Mouse (Mus musculus) kidney, embryonic 14.5 days (tissue): Measurements from ENCODE around the gene Slmap. TPM values are rescaled to one million over a fixed set of nuclear protein-coding genes. Genes with fewer than 3 reads are reported as not detected.
A peak's percentile ranks its signal among the peaks of the same experiment; 100 is the strongest.

Experiments used
- ATAC-seq: fragments of 200-750 bp; cut with Nextera tagmentation; 2 replicates; pipeline ENCODE4 v1.8.0; 2017; ENCODE audit warnings: moderate number of reproducible peaks, mild to moderate bottlenecking, moderate TSS enrichment, moderate library complexity; ENCODE audit not compliant: low FRiP score, low TSS enrichment
- H3K27ac ChIP-seq: fragments of 300-500 bp; sonication (generic); 2 replicates; pipeline ENCODE4 v1.5.1; 2014; ENCODE audit warnings: low read depth, mild to moderate bottlenecking, low read length, moderate library complexity, mixed read lengths
- H3K27me3 ChIP-seq: fragments of 300-500 bp; sonication (generic); 2 replicates; pipeline ENCODE4 v1.6.1; 2014; ENCODE audit warnings: mild to moderate bottlenecking, low read length; ENCODE audit not compliant: control insufficient read depth, insufficient read depth
- H3K36me3 ChIP-seq: fragments of 300-500 bp; sonication (generic); 2 replicates; pipeline ENCODE4 v1.6.1; 2014; ENCODE audit warnings: low read length, mixed read lengths; ENCODE audit not compliant: control insufficient read depth, insufficient read depth
- H3K4me1 ChIP-seq: fragments of 300-500 bp; sonication (generic); 2 replicates; pipeline ENCODE4 v1.6.1; 2014; ENCODE audit warnings: low read length, mixed read lengths; ENCODE audit not compliant: control insufficient read depth, insufficient read depth
- H3K4me2 ChIP-seq: fragments of 300-500 bp; sonication (generic); replicated peaks from 2 replicates; pipeline ENCODE4 v1.6.1; 2014; ENCODE audit warnings: low read depth, mild to moderate bottlenecking, low read length
- H3K4me3 ChIP-seq: fragments of 300-500 bp; sonication (generic); 2 replicates; pipeline ENCODE4 v1.5.1; 2014; ENCODE audit warnings: mild to moderate bottlenecking, low read length
- H3K9ac ChIP-seq: fragments of 300-500 bp; sonication (generic); 2 replicates; pipeline ENCODE4 v1.6.1; 2014; ENCODE audit warnings: low read depth, mild to moderate bottlenecking, low read length, moderate library complexity
- H3K9me3 ChIP-seq: fragments of 300-500 bp; sonication (generic); 2 replicates; pipeline ENCODE4 v1.6.1; 2016; ENCODE audit warnings: low read length; ENCODE audit not compliant: control insufficient read depth
- WGBS: fragments of 180-500 bp; shearing (Covaris S2); extraction: QIAGEN DNeasy Blood & Tissue Kit; methylation state at CpG from one replicate; pipeline ENCODE4 v1.1.7; 2014; 5-methylcytosine and 5-hydroxymethylcytosine counted together
- polyA plus RNA-seq: library from polyadenylated mRNA; unstranded; fragments of >200 nt; fragmentation: Nextera tagmentation; extraction: Ambion mirVana; gene quantifications from 2 replicates; pipeline ENCODE4 v1.2.1, GENCODE M21; 2014

Gene Slmap
- polyA plus RNA-seq, 1 experiment from 2014 or later: 26.8 TPM

DNA sequence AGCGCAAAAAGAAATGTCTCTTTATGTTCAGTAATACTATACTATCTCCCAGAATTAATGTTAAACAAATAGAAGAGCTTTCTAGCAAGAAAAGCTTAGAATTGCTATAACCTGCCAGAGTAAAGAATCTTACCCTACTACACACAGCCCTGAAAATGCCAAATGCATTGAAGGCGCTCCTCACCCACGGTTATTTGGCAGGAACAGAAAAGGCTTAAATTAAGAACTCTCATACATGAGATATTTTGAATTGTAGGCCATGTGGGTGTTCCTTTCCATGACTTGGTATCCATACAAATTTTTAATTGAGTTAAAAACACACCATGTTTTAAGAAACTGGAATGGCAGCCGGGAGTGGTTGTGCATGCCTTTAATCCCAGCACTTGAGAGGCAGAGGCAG, 4.5 kb upstream of the Slmap start:
- WGBS: 90% methylated on average over 4 of the region's 4 CpGs
- no peak for ATAC-seq
- H3K9me3 ChIP-seq: no peaks in the 10 kb centered on the region
- no peak overlapping the region for H3K9ac ChIP-seq
- no peak overlapping the region for H3K4me2 ChIP-seq
- no peaks in the 10 kb centered on the region for H3K36me3 ChIP-seq
- H3K27ac ChIP-seq: no peak overlapping the region
- no peak overlapping the region for H3K4me3 ChIP-seq
- no peaks in the 10 kb centered on the region for H3K27me3 ChIP-seq
- no peaks in the 10 kb centered on the region for H3K4me1 ChIP-seq

DNA sequence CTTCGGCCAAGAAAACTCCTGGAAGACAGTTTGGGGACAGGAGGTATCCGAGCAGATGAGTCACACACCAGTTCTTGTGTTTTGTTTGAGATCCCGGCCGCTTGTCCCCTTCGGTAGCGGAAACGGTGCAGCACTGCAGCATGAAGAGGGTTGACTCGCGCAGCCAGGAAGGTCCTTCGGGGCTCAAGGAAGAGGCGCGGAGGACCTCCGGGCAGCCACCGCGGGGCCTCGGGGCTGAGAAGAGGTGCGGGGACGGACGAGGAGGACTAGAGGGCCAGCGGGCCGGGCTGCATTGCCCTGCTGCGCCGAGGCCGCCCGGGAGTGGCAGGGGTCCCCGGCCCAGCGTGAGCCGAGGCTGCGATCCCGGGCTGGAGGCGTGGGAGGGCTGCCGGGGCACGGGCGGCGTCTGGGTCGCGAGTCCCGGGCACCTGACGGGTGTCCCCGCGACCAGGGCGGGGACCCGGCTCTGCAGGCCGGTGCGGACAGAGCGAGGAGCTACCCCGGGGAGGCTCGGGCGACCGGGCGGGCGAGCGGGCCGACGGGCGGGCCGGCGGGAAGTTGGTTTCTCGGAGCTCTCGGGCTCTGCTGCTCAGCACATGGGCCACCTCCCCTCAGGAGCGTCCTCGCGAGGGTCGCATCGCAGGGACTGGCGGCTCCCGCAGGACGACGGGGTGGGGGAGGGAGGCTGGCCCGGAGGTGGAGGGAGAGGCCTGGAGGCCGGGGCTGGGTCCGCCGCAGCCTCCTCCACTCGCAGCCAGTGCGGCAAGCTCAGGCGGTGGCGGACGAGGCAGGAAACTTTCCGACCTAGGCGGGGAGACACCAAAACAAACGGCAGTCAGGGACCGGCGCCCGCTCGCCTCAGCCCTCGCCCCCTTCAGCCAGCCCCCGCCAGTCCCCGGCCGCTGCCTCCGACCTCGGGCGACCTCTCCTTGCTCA, 642 bp downstream of the Slmap start:
- Histone ChIP-seq H3K4me3 (peak overlapping the region; percentile 97), H3K27me3 (no peaks in the 10 kb centered on the region)
- whole genome bisulfite sequencing: under 1% methylated on average over 75 of the region's 92 CpGs

DNA sequence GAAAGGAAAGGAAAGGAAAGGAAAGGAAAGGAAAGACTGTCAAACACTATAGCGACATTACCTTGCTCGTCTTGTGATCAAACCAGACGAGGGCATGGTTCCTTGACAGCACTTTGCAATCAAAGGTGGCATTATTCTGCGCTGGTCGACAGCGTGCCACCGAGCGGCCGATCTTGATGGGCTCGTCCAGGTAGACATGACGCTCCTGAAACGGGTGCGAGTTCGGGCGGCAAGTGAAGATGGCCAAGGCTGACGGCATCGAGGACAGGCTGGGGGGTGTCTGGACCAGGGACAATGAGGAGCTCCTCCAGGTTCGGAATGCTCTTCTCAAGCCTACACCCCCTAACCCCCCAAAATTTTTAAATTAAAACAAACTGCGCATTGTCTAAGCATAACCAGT, 1.5 kb downstream of the Slmap start:
- H3K27ac ChIP-seq: no peak overlapping the region
- no peaks in the 10 kb centered on the region for H3K27me3 ChIP-seq
- H3K36me3 ChIP-seq: no peaks in the 10 kb centered on the region; the same call in 1 of the 2 replicates
- peak overlapping the region; percentile 71 for H3K4me2 ChIP-seq
- 23% methylated on average over 19 of the region's 19 CpGs for WGBS
- H3K9me3 ChIP-seq: no peaks in the 10 kb centered on the region
- peak overlapping the region; percentile 96 for H3K9ac ChIP-seq
- ATAC-seq: no peak
- peak overlapping the region; percentile 97 for H3K4me3 ChIP-seq
- H3K4me1 ChIP-seq: peaks cover 14% of the 10 kb centered on the region

More for the DNA sequence above, 642 bp downstream of the Slmap start:
- Histone ChIP-seq H3K27ac (peak overlapping the region; percentile 84), H3K36me3 (no peaks in the 10 kb centered on the region; the same call in 1 of the 2 replicates), H3K9ac (peak overlapping the region; percentile 96), H3K9me3 (no peaks in the 10 kb centered on the region), H3K4me2 (peak overlapping the region; percentile 71), H3K4me1 (peaks cover 14% of the 10 kb centered on the region)
- ATAC-seq: peak; percentile 91

DNA sequence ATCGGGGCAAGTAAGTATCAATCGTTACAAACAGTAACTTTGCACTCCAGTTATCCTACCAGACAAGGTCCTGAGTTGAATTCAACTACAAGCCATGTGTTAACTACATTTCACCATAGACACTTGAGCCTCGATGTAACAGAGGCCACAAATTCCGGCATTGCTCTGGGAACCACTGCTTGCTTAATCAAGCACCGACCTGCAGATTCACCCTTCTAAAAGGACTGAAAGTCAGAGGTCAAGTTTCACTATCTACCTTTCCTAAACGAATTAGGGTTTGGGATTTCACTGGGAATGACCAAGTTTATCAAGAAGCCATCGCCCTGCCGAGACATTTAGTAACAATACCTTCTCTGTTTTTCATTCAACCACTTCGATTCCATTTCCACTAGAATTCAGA, 2.0 kb downstream of the Slmap start:
- peak overlapping the region; percentile 71 for H3K4me2 ChIP-seq
- H3K9ac ChIP-seq: peak overlapping the region; percentile 96; the same call in 1 of the 2 replicates
- no peaks in the 10 kb centered on the region for H3K9me3 ChIP-seq
- no peak for ATAC-seq
- H3K4me1 ChIP-seq: peaks cover 14% of the 10 kb centered on the region
- H3K27ac ChIP-seq: no peak overlapping the region
- no peaks in the 10 kb centered on the region for H3K27me3 ChIP-seq
- peak overlapping the region; percentile 97 for H3K4me3 ChIP-seq
- 45% methylated on average over 9 of the region's 9 CpGs for WGBS
- no peaks in the 10 kb centered on the region; the same call in 1 of the 2 replicates for H3K36me3 ChIP-seq

DNA sequence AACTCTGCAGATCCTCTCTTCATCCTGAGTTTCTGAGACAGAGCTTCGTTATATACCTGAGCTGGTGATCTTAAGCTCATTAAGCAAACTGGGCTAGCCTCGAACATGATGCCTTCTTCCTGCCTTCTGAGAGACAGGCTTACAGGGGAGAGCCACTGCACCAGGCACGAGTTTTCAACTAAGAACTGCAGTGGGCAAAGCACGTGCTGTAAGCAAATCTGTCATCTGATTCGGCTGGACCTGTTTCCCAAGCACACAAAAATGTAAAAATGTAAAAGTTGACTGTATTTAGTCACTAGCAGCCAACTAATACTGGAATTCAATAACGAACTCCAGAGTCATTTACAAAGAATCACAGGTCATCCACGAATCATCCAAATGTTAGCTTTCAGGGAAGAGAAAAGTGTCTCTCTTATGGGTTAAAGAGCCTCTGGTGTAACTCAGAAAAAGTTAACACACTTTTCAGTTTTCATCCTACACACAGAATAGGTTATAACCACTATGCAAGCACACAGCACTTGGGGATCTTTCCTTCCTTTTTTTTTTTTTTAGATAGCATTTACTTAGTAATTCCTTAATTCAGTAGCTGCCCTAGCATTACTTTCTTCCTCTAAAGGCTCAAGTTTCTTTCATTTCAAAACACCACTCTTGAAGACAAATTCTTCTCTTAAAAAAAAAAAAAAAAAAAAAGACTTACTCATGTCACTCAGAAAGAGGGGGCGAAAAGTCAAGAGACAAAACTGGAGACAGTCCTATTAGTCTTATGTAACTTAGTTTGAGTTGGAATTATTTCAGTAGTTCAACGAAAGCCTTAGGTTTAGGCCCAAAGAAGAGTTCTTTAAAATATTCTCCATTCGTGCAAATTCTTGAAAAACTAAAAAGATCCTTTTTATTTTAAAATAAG, 3.1 kb downstream of the Slmap start:
- no peaks in the 10 kb centered on the region for H3K9me3 ChIP-seq
- peak overlapping the region; percentile 4; the same call in 1 of the 2 replicates for H3K4me3 ChIP-seq
- H3K9ac ChIP-seq: no peak overlapping the region; the same call in 1 of the 2 replicates
- no peaks in the 10 kb centered on the region for H3K27me3 ChIP-seq
- no peak overlapping the region for H3K27ac ChIP-seq
- no peak for ATAC-seq
- no peak overlapping the region; the same call in 1 of the 2 replicates for H3K4me2 ChIP-seq
- peaks cover 14% of the 10 kb centered on the region for H3K4me1 ChIP-seq
- no peaks in the 10 kb centered on the region; the same call in 1 of the 2 replicates for H3K36me3 ChIP-seq
- WGBS: 78% methylated on average over 10 of the region's 10 CpGs

DNA sequence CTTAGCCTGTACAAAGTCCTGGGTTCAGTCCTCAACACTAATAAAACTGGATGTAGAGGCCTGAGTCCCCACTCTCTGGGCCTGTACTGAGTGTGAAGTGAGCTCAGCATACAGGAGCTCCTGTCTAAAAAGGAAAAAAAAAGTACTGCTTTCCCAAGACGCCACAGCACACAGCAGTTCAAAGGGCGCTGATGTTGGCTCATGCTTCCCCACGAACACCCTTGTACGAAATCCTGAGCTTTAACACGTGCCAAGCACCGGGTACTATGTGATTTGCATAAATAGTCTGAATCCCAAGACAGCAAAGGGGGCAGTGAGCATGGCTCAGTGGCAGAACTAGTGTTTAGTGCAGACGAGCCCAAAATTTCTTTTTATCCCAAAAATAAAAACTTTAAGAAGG, 4.4 kb downstream of the Slmap start:
- ATAC-seq: no peak
- no peak overlapping the region for H3K4me2 ChIP-seq
- WGBS: 70% methylated on average over 7 of the region's 7 CpGs

DNA sequence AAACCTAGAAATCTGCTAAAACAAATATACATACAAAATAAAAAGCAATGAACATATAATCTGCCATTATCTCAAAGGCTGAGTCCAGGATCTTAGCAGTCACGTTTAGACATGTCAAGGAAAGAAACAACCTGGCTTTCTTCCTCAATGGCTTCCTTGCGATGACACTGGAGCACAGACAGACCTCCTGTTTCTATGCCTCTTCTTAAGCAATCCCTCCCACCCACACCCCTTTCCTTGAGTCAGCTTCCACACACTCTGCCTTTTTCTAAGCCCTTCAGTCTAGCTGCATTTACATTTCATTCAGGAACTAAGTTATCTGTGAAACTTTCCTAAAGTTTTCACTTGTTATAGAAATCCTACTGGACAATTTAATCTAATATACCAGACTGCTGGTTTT, 6.4 kb downstream of the Slmap start:
- Histone ChIP-seq H3K9ac (no peak overlapping the region), H3K4me2 (no peak overlapping the region), H3K27me3 (no peaks in the 10 kb centered on the region), H3K4me1 (peaks cover 12% of the 10 kb centered on the region), H3K27ac (no peak overlapping the region), H3K36me3 (peaks cover 3% of the 10 kb centered on the region; the same call in 1 of the 2 replicates), H3K4me3 (no peak overlapping the region), H3K9me3 (no peaks in the 10 kb centered on the region)
- no peak for ATAC-seq
- 59% methylated on average over 2 of the region's 2 CpGs for WGBS

More for the DNA sequence above, 4.4 kb downstream of the Slmap start:
- Histone ChIP-seq H3K4me3 (no peak overlapping the region), H3K36me3 (no peaks in the 10 kb centered on the region; the same call in 1 of the 2 replicates), H3K9ac (no peak overlapping the region), H3K9me3 (no peaks in the 10 kb centered on the region), H3K27ac (no peak overlapping the region), H3K4me1 (peaks cover 14% of the 10 kb centered on the region), H3K27me3 (no peaks in the 10 kb centered on the region)

DNA sequence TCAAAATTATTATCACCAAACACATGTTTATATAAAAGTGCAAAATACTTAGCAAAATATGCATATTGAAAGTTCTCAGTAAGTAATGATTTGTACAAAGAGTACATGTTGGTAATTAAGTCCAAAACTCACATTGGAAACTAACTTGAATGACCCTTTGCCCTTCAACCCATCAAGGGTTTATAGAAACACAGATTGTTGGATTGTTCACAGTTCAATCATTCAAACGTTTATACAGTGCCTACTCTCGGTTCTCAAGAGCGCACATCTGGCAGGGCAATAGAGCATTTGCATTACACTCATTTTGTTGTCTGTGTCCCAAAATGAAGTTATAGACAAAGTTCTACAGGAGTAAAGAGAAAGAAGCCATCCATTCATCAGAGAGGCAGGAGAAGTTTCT, 8.8 kb downstream of the Slmap start:
- ATAC-seq: no peak
- WGBS: 61% methylated on average over 3 of the region's 3 CpGs
- Histone ChIP-seq H3K27me3 (no peaks in the 10 kb centered on the region), H3K27ac (no peak overlapping the region), H3K4me1 (0 out of 2 replicates have a peak, but pooled peaks cover 6% of the 10 kb centered on the region), H3K36me3 (peaks cover 3% of the 10 kb centered on the region; the same call in 1 of the 2 replicates), H3K9me3 (no peaks in the 10 kb centered on the region), H3K4me3 (no peak overlapping the region), H3K4me2 (no peak overlapping the region), H3K9ac (no peak overlapping the region)
